Mouse (Mus musculus) heart, adult 8-10 months (tissue): ENCODE results near the gene Rgl2. TPM values are rescaled to one million over a fixed set of nuclear protein-coding genes. Genes with fewer than 3 reads are reported as not detected.
A peak's percentile ranks its signal among the peaks of the same experiment; 100 is the strongest.
"Not testable (repeated sequence)": the region's sequence is repeated elsewhere in the genome, so short reads cannot be mapped to it uniquely, and the experiment has no call there.

Experiments
- DNase-seq: peaks from one replicate; pipeline ENCODE4 v3.0.0; 2022; ENCODE audit warnings: low spot score
- total RNA-seq, 4 experiments: library from RNA; stranded (reverse); gene quantifications; 2 replicates each; pipeline ENCODE4 v1.2.4; 2022

The Rgl2 gene
- total RNA-seq: 10 to 100 TPM; 29.8 to 35.1 (median 34.1) TPM

GRCm38 (mm10) chr17:33929371-33930279 lies at the start of gene Rgl2:
Gene Rgl2, plus strand, starts transcription at chr17:33929543.
- DNase-seq: peak; percentile 85

GRCm38 (mm10) chr17:33884320-33884719 lies 45.0 kb upstream of the Rgl2 start:
- DNase-seq: not testable (repeated sequence)

GRCm38 (mm10) chr17:33887802-33888201 lies 41.5 kb upstream of the Rgl2 start:
- not testable (repeated sequence) for DNase-seq

- DNase-seq: not testable (repeated sequence)
Measured at GRCm38 (mm10) chr17:33888230-33888629, 41.1 kb upstream of the Rgl2 start.

- not testable (repeated sequence) for DNase-seq
Measured at GRCm38 (mm10) chr17:33889941-33890532, 39.3 kb upstream of the Rgl2 start.

- peak; percentile 99 for DNase-seq
Measured at GRCm38 (mm10) chr17:33890533-33891059, 38.7 kb upstream of the Rgl2 start, which contains the start of gene Kifc1. Gene Kifc1, minus strand, starts transcription at chr17:33890661.

GRCm38 (mm10) chr17:33891357-33891756 lies 38.0 kb upstream of the Rgl2 start:
- DNase-seq: no peak

GRCm38 (mm10) chr17:33891892-33892291 lies 37.5 kb upstream of the Rgl2 start:
- DNase-seq: not testable (repeated sequence)

GRCm38 (mm10) chr17:33892429-33892828 lies 36.9 kb upstream of the Rgl2 start:
- DNase-seq: no peak

GRCm38 (mm10) chr17:33893011-33893410 lies 36.3 kb upstream of the Rgl2 start:
- not testable (repeated sequence) for DNase-seq

GRCm38 (mm10) chr17:33897114-33897794 lies 32.1 kb upstream of the Rgl2 start:
- DNase-seq: no peak

GRCm38 (mm10) chr17:33898193-33898592 lies 31.1 kb upstream of the Rgl2 start:
- not testable (repeated sequence) for DNase-seq

GRCm38 (mm10) chr17:33899642-33900041 lies 29.7 kb upstream of the Rgl2 start:
- DNase-seq: no peak

GRCm38 (mm10) chr17:33900281-33900988 lies 28.9 kb upstream of the Rgl2 start:
- no peak for DNase-seq

- DNase-seq: no peak
Measured at GRCm38 (mm10) chr17:33900989-33901314, 28.4 kb upstream of the Rgl2 start.

GRCm38 (mm10) chr17:33901653-33902052 lies 27.7 kb upstream of the Rgl2 start:
- DNase-seq: no peak

GRCm38 (mm10) chr17:33902079-33902478 lies 27.3 kb upstream of the Rgl2 start:
- no peak for DNase-seq

GRCm38 (mm10) chr17:33902491-33902890 lies 26.9 kb upstream of the Rgl2 start:
- DNase-seq: no peak

GRCm38 (mm10) chr17:33903911-33904651 lies 25.3 kb upstream of the Rgl2 start:
- DNase-seq: not testable (repeated sequence)

GRCm38 (mm10) chr17:33904835-33905234 lies 24.5 kb upstream of the Rgl2 start, which contains the start of gene Platr17:
Gene Platr17, plus strand, starts transcription at chr17:33905135.
- not testable (repeated sequence) for DNase-seq
